Mouse (Mus musculus) stomach, postnatal 0 days (tissue): Measurements from ENCODE around the gene Scd3. TPM values are rescaled to one million over a fixed set of nuclear protein-coding genes. Genes with fewer than 3 reads are reported as not detected.
"Not testable (repeated sequence)": the region's sequence is repeated elsewhere in the genome, so short reads cannot be mapped to it uniquely, and the experiment has no call there.

ENCODE experiments used
- ATAC-seq: fragments of 200-750 bp; cut with Nextera tagmentation; 2 replicates; pipeline ENCODE4 v1.8.0; 2017; ENCODE audit not compliant: low FRiP score, low TSS enrichment
- DNase-seq: peaks from one replicate; pipeline ENCODE4 v3.0.0-alpha.2; 2016; ENCODE audit warnings: low spot score
- H3K27ac ChIP-seq: fragments of 300-500 bp; sonication (generic); replicated peaks from 2 replicates; pipeline ENCODE4 v1.5.1; 2014; ENCODE audit warnings: mild to moderate bottlenecking, control low read depth
- H3K27me3 ChIP-seq: fragments of 300-500 bp; sonication (generic); 2 replicates; pipeline ENCODE4 v1.6.1; 2014; ENCODE audit warnings: low read length; ENCODE audit not compliant: control insufficient read depth, insufficient read depth
- H3K36me3 ChIP-seq: fragments of 300-500 bp; sonication (generic); 2 replicates; pipeline ENCODE4 v1.6.1; 2014; ENCODE audit warnings: low read length, mixed read lengths; ENCODE audit not compliant: control insufficient read depth, insufficient read depth
- H3K4me1 ChIP-seq: fragments of 300-500 bp; sonication (generic); replicated peaks from 2 replicates; pipeline ENCODE4 v1.6.1; 2014; ENCODE audit warnings: antibody characterized with exemption; ENCODE audit not compliant: control insufficient read depth, insufficient read depth
- H3K4me2 ChIP-seq: fragments of 300-500 bp; sonication (generic); replicated peaks from 2 replicates; pipeline ENCODE4 v1.6.1; 2014; ENCODE audit warnings: low read depth, mild to moderate bottlenecking, control low read depth, moderate library complexity
- H3K4me3 ChIP-seq: fragments of 300-500 bp; sonication (generic); 2 replicates; pipeline ENCODE4 v1.5.1; 2014; ENCODE audit warnings: low read depth, low read length, control low read depth
- H3K9ac ChIP-seq: fragments of 300-500 bp; sonication (generic); 2 replicates; pipeline ENCODE4 v1.6.1; 2014; ENCODE audit warnings: mild to moderate bottlenecking, low read length, control low read depth, mixed read lengths
- H3K9me3 ChIP-seq: fragments of 300-500 bp; sonication (generic); 2 replicates; pipeline ENCODE4 v1.6.1; 2016; ENCODE audit warnings: low read length; ENCODE audit not compliant: control insufficient read depth
- CTCF ChIP-seq: IDR thresholded peaks from 2 replicates; pipeline ENCODE4 v1.5.1; 2016; ENCODE audit warnings: antibody characterized with exemption, low read depth, mild to moderate bottlenecking, moderate library complexity
- EP300 ChIP-seq: optimal IDR thresholded peaks from 2 replicates; pipeline ENCODE3; 2016; ENCODE audit warnings: antibody characterized with exemption
- WGBS: fragments of 180-500 bp; shearing (Covaris S2); extraction: QIAGEN DNeasy Blood & Tissue Kit; methylation state at CpG from one replicate; pipeline ENCODE4 v1.1.7; 2014; 5-methylcytosine and 5-hydroxymethylcytosine counted together
- polyA plus RNA-seq: library from polyadenylated mRNA; unstranded; fragments of >200 nt; fragmentation: Nextera tagmentation; extraction: Ambion mirVana; gene quantifications from 2 replicates; pipeline ENCODE4 v1.2.1, GENCODE M21; 2015

Scd3 gene
- polyA plus RNA-seq, 1 experiment from 2014 or later = 0.05 TPM

- Histone ChIP-seq H3K36me3 (no peaks in the 10 kb centered on the region), H3K4me3 (no peak overlapping the region), H3K9ac (no peak overlapping the region), H3K27me3 (no peaks in the 10 kb centered on the region), H3K9me3 (no peaks in the 10 kb centered on the region), H3K27ac (no peak overlapping the region), H3K4me1 (0 out of 2 replicates have a peak, but pooled peaks cover 6% of the 10 kb centered on the region), H3K4me2 (no peak overlapping the region)
- DNase-seq (no peak), ATAC-seq (no peak)
- TF ChIP-seq CTCF (no peak), EP300 (no peak)
- 44% methylated on average over 5 of the region's 5 CpGs for WGBS
Measured at GRCm38 (mm10) chr19:44276861-44277260, 73.8 kb downstream of the Scd3 start.

GRCm38 (mm10) chr19:44277931-44278330 lies 74.9 kb downstream of the Scd3 start:
- H3K4me2 ChIP-seq = no peak overlapping the region
- no peaks in the 10 kb centered on the region for H3K36me3 ChIP-seq
- H3K27ac ChIP-seq = no peak overlapping the region
- peaks cover 12% of the 10 kb centered on the region for H3K4me1 ChIP-seq
- ATAC-seq (no peak), DNase-seq (no peak)
- H3K9me3 ChIP-seq = no peaks in the 10 kb centered on the region
- H3K4me3 ChIP-seq = no peak overlapping the region
- no peaks in the 10 kb centered on the region for H3K27me3 ChIP-seq
- H3K9ac ChIP-seq = no peak overlapping the region
- WGBS = 80% methylated on average over 8 of the region's 8 CpGs
- TF ChIP-seq EP300 (no peak), CTCF (no peak)

- ATAC-seq = peak; percentile 40
- no peak overlapping the region for H3K9ac ChIP-seq
- WGBS = 8% methylated on average over 6 of the region's 6 CpGs
Measured at GRCm38 (mm10) chr19:44280755-44281154, 77.7 kb downstream of the Scd3 start.

GRCm38 (mm10) chr19:44281825-44282447 lies 78.9 kb downstream of the Scd3 start:
- H3K4me2 ChIP-seq, H3K4me3 ChIP-seq, H3K36me3 ChIP-seq, H3K9me3 ChIP-seq, DNase-seq, H3K9ac ChIP-seq, H3K27me3 ChIP-seq, ATAC-seq: not testable (repeated sequence)
- Histone ChIP-seq H3K4me1 (peaks cover 17% of the 10 kb centered on the region), H3K27ac (peak overlapping the region; percentile 80)
- WGBS = 26% methylated on average over 1 of the region's 1 CpGs

More at GRCm38 (mm10) chr19:44280755-44281154, 77.7 kb downstream of the Scd3 start:
- no peaks in the 10 kb centered on the region for H3K9me3 ChIP-seq
- peak; percentile 78 for DNase-seq
- no peak overlapping the region for H3K4me3 ChIP-seq
- peaks cover 18% of the 10 kb centered on the region for H3K4me1 ChIP-seq
- no peaks in the 10 kb centered on the region for H3K36me3 ChIP-seq
- no peak overlapping the region; the same call in 1 of the 2 replicates for H3K4me2 ChIP-seq
- H3K27me3 ChIP-seq = no peaks in the 10 kb centered on the region
- peak overlapping the region; percentile 89 for H3K27ac ChIP-seq
- TF ChIP-seq EP300 (no peak), CTCF (no peak)

GRCm38 (mm10) chr19:44282534-44283156 lies 79.6 kb downstream of the Scd3 start:
- Histone ChIP-seq H3K9ac (no peak overlapping the region), H3K27ac (peak overlapping the region; percentile 80), H3K9me3 (no peaks in the 10 kb centered on the region), H3K36me3 (no peaks in the 10 kb centered on the region), H3K4me1 (peaks cover 17% of the 10 kb centered on the region), H3K27me3 (no peaks in the 10 kb centered on the region), H3K4me3 (no peak overlapping the region), H3K4me2 (no peak overlapping the region)
- ATAC-seq = no peak
- TF ChIP-seq CTCF (no peak), EP300 (no peak)
- 32% methylated on average over 9 of the region's 9 CpGs for WGBS
- no peak for DNase-seq
